Mouse (Mus musculus) spleen, adult 18-20 months (tissue): ENCODE results near the gene Pml.
A peak's percentile ranks its signal among the peaks of the same experiment; 100 is the strongest.
"Not testable (repeated sequence)": the region's sequence is repeated elsewhere in the genome, so short reads cannot be mapped to it uniquely, and the experiment has no call there.

Experiments used
- DNase-seq, 2 experiments: peaks; one replicate each; pipeline ENCODE4 v3.0.0; 2022; ENCODE audit warnings: mixed read lengths in 2 of 2

Gene Pml

DNA sequence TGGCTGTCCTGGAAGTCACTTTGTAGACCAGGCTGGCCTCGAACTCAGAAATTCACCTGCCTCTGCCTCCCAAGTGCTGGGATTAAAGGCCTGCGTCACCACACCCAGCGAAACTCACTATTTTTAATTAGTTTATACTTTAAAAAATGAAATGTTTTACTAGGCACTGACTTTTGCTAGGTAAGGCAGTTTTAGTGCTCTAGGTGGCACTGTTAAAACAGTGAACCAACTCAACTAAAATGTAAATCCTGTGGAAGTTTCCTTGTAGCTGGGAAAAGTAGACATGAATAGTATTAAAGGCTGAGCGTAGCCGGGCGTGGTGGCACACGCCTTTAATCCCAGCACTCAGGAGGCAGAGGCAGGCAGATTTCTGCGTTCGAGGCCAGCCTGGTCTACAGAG lies 22.0 kb upstream of the Pml start:
- not testable (repeated sequence) for DNase-seq

DNA sequence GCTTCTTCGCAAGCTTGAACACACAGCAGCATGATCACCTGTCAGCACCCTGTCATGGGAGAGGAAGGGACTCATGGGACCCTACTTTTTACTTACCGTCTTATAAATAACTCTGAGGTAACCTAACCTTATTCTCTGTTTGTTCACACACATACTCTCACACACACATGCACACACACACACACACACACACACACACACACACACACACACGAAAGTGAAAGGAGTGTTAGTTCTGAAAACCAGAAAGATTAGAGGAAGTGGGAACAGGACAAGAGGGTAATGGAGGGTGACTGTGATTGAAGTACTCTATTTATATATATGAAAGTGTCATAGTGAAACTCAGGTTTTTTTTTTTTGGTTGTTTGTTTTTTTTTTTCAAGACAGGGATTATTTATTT lies 21.5 kb upstream of the Pml start:
- DNase-seq = peak in 1 of 2 experiments; percentile 67

GRCm38 (mm10) chr9:58270081-58270480 lies 20.5 kb upstream of the Pml start:
- DNase-seq = no peak

- DNase-seq = peak; percentile 46 to 72
These were observed 19.1 kb upstream of the Pml start for GRCm38 (mm10) chr9:58268384-58269313.

DNA sequence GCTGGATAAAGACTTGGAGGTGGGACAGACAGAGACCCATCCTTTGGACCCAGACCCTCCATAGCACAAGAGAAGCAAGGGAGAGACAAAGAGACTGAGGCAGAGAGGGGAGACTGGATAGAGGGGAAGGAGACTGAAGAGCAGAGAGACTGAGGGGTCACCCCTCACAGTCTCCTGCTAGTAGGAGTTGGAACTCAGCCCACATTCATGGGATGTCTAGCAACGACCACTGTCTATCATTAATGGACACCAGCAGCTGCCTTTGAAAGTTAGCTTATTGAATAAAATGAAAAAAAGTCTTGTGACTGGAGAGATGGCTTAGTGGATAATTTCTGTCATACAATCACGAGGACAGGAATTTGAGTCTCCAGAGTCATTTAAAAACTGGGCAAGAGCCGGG lies 17.5 kb upstream of the Pml start:
- no peak for DNase-seq

DNA sequence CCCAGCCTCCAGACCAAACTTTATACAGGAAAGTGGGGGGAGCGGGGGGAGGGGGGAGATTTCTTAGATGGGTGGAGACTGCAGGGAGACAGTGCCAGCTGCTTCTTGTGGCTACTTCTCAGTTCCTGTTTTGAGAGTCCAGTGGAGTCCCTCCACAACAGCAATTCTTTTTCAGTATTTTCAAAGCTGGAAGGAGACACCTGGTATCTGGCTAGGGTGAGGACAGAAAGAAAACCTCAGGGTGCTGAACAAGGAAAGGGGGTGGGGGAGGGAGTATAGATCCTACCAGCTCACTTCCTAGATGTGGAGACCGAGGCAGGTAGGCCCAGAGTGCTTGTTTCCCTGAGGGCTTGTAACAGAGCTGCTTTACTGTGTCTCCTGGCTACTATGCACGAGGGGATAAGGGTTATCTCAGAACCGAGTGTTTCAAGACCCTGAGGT lies 17.0 kb upstream of the Pml start:
- DNase-seq = no peak

DNA sequence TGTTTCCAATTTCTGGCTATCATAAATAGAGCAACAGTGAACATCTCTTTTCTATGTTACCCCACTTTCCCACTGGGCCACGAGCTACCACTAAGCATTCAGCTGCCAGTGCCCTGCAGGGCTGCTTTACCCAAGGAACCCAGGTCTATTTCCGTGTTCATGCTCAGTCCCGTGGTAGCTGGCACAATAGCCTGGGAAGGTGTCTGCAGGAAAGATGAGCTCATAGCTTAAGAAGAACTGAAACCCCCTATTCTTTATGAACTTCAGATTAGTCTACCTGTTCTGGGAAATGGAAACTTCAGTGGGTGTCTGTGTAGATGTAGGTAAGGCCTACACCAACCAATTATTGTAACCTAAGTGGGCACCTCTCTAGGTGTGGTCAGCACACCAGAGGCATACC lies 15.8 kb upstream of the Pml start:
- no peak for DNase-seq

GRCm38 (mm10) chr9:58262507-58262906 lies 12.9 kb upstream of the Pml start:
- no peak for DNase-seq

DNA sequence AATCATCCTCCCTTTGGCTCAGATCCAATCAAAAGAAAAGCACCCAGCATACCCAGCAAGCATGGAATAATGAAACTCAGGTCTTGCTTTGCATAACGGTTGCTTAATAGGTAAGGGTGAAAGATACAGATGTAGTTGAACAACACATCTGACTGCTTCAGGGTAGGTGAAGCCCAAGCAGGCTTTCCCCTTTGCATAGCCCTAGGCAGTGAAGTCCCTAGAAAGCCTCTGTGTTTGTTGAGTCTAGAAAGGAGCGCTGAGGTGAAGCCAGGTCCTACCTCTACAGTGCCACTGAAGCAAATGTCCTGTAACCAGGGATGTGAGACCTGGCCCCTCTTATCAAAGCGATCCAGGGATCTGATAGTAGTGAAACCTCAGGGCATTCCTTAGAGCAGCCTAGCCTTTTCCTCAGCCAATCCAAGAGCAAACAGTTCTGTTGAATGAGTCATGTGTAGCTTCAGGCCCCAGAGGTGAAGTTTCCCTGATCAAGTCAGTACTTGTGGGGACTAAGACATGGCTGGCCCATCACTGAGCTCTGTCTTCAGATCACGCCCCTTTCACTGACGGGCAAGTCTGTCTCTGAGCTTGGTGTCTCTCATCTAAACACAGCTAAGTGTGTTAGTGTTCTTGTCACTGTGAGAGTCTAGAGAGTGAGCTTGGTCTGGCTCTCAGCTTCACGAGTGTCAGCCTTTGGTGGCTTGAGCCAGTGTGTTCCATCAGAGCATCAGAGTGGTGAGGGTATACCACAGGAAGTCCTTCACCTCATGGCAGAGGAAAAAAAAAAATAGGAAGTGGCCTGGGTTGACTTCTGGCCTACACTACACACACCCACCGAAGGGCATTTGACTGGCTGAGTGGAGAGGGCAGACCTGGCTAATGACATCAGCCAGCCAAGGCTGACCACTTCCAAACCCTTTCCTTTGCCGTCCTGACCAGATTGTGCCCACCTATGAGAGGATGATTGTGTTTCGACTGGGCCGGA lies 6.4 kb upstream of the Pml start:
- no peak for DNase-seq

GRCm38 (mm10) chr9:58255105-58255504 lies 5.5 kb upstream of the Pml start:
- no peak for DNase-seq

GRCm38 (mm10) chr9:58253805-58254122 lies 4.2 kb upstream of the Pml start:
- DNase-seq = not testable (repeated sequence)

- peak; percentile 90 to 95 for DNase-seq
These were observed 3.6 kb upstream of the Pml start, which contains the start of gene Stoml1 for GRCm38 (mm10) chr9:58253033-58253804. Gene Stoml1 (plus strand): TSS chr9:58253164.

GRCm38 (mm10) chr9:58250730-58251129 lies 1.1 kb upstream of the Pml start:
- not testable (repeated sequence) for DNase-seq

- DNase-seq = no peak
These were observed 736 bp upstream of the Pml start for GRCm38 (mm10) chr9:58250322-58250721.

GRCm38 (mm10) chr9:58248746-58249413 lies 706 bp downstream of the Pml start:
- DNase-seq = no peak

- DNase-seq = peak; percentile 80 to 87
These were observed 2.4 kb downstream of the Pml start for GRCm38 (mm10) chr9:58247064-58247759.

DNA sequence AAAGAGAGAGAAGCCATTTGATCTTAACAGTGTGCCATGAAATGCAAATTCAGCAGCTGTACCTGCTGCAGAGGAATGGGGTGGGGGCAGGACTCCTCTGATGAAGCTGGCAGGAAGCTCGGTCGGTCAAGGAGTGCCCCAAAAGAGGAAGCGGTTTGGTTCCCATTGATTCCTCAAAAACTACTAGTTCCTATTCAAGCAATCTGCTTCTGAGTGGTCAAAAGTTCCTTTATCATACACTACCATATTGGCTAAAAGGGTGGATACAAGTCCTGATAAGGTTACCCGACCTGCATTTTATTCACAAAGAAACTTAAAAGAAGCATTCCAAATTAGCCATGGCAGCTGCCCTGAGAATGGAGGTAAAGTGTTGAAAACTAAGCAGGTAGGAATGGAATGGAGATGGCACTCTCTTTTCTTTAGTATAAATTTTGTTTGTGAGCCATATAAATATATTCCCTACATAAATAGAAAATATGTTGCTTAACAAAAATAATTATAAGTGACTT lies 3.4 kb downstream of the Pml start:
- no peak for DNase-seq

DNA sequence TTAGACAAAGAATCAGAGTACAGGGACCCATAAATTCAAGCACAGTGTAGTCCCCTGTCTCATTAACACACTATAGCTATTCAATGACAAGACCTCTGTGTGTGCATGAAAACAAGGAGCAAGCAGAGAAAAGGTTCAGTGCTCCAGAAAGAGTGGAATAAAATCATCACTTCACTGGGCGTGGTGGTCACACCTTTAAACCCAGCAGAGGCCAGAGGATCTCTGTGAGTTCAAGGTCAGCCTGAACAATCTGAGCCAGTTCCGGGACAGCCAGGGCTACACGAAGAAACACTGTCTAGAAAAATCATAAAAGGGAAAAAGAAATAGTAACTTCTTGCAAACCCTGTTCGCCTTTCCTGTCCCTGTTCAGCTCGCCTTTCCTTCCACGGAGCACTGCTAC lies 5.9 kb downstream of the Pml start:
- no peak for DNase-seq

GRCm38 (mm10) chr9:58242696-58243095 lies 6.9 kb downstream of the Pml start:
- DNase-seq = no peak

- DNase-seq = no peak
These were observed 7.7 kb downstream of the Pml start for GRCm38 (mm10) chr9:58241780-58242485.
